Mouse (Mus musculus): ENCODE results near the gene Ncoa7. TPM values are rescaled to one million over a fixed set of nuclear protein-coding genes. Genes with fewer than 3 reads are reported as not detected.

Ncoa7 gene
- polyA plus RNA-seq, 1 experiment from 2014 or later, result 8.8 TPM

- ATAC-seq (no peak), DNase-seq (ENCODE audit: low spot score) (no peak)
- no peaks in the 10 kb centered on the region for H3K4me1 ChIP-seq (ENCODE audit: insufficient read depth, low read depth, low read length)
- TF ChIP-seq EP300 (IDR thresholded peaks at IDR 0.05) (no peak), CTCF (IDR thresholded peaks at IDR 0.05) (no peak)
- H3K9ac ChIP-seq (replicated peaks; ENCODE audit: low read depth), result no peak overlapping the region
- no peak overlapping the region for H3K4me3 ChIP-seq (ENCODE audit: low read depth, low read length)
- WGBS, result 55% methylated on average over 5 of the region's 5 CpGs
- no peak overlapping the region for H3K4me2 ChIP-seq (replicated peaks; ENCODE audit: low read depth, low read length)
- no peaks in the 10 kb centered on the region for H3K27me3 ChIP-seq (replicated peaks; ENCODE audit: insufficient read depth, low read length)
- 0 out of 2 replicates have a peak overlapping the region, but pooled peaks have one; percentile 32 for H3K27ac ChIP-seq (ENCODE audit: low read length)
- H3K9me3 ChIP-seq (ENCODE audit: low read length), result no peaks in the 10 kb centered on the region
- H3K36me3 ChIP-seq (ENCODE audit: insufficient read depth, low read length), result no peaks in the 10 kb centered on the region
Measured at GRCm38 (mm10) chr10:30624161-30625019, 178.7 kb downstream of the Ncoa7 start.

GRCm38 (mm10) chr10:30622928-30623327 lies 180.2 kb downstream of the Ncoa7 start:
- DNase-seq (ENCODE audit: low spot score), result peak; percentile 72
- Histone ChIP-seq H3K4me2 (replicated peaks; ENCODE audit: low read depth, low read length) (no peak overlapping the region), H3K27me3 (replicated peaks; ENCODE audit: insufficient read depth, low read length) (no peaks in the 10 kb centered on the region), H3K27ac (ENCODE audit: low read length) (no peak overlapping the region), H3K9ac (replicated peaks; ENCODE audit: low read depth) (no peak overlapping the region), H3K9me3 (ENCODE audit: low read length) (no peaks in the 10 kb centered on the region), H3K4me3 (ENCODE audit: low read depth, low read length) (no peak overlapping the region), H3K36me3 (ENCODE audit: insufficient read depth, low read length) (no peaks in the 10 kb centered on the region), H3K4me1 (ENCODE audit: insufficient read depth, low read depth, low read length) (no peaks in the 10 kb centered on the region)
- ATAC-seq, result no peak
- TF ChIP-seq EP300 (IDR thresholded peaks at IDR 0.05) (no peak), CTCF (IDR thresholded peaks at IDR 0.05) (peak; percentile 52)

- ATAC-seq (no peak), DNase-seq (ENCODE audit: low spot score) (no peak)
- Histone ChIP-seq H3K4me3 (ENCODE audit: low read depth, low read length) (peak overlapping the region; percentile 49), H3K4me2 (replicated peaks; ENCODE audit: low read depth, low read length) (peak overlapping the region; percentile 67), H3K27ac (ENCODE audit: low read length) (peak overlapping the region; percentile 90; the same call in 1 of the 2 replicates), H3K9me3 (ENCODE audit: low read length) (no peaks in the 10 kb centered on the region), H3K9ac (replicated peaks; ENCODE audit: low read depth) (peak overlapping the region; percentile 37; the same call in 1 of the 2 replicates), H3K36me3 (ENCODE audit: insufficient read depth, low read length) (no peaks in the 10 kb centered on the region), H3K4me1 (ENCODE audit: insufficient read depth, low read depth, low read length) (0 out of 2 replicates have a peak, but pooled peaks cover 3% of the 10 kb centered on the region), H3K27me3 (replicated peaks; ENCODE audit: insufficient read depth, low read length) (no peaks in the 10 kb centered on the region)
- WGBS, result 33% methylated on average over 3 of the region's 3 CpGs
- TF ChIP-seq EP300 (IDR thresholded peaks at IDR 0.05) (no peak), CTCF (IDR thresholded peaks at IDR 0.05) (no peak)
Measured at GRCm38 (mm10) chr10:30618918-30619210, 184.3 kb downstream of the Ncoa7 start.

GRCm38 (mm10) chr10:30618091-30618917 lies 184.8 kb downstream of the Ncoa7 start:
- ATAC-seq (peak; percentile 100), DNase-seq (ENCODE audit: low spot score) (peak; percentile 98)
- Histone ChIP-seq H3K4me1 (ENCODE audit: insufficient read depth, low read depth, low read length) (0 out of 2 replicates have a peak, but pooled peaks cover 3% of the 10 kb centered on the region), H3K4me2 (replicated peaks; ENCODE audit: low read depth, low read length) (peak overlapping the region; percentile 67), H3K27ac (ENCODE audit: low read length) (peak overlapping the region; percentile 90), H3K36me3 (ENCODE audit: insufficient read depth, low read length) (no peaks in the 10 kb centered on the region), H3K9me3 (ENCODE audit: low read length) (no peaks in the 10 kb centered on the region), H3K4me3 (ENCODE audit: low read depth, low read length) (peak overlapping the region; percentile 49), H3K9ac (replicated peaks; ENCODE audit: low read depth) (peak overlapping the region; percentile 37), H3K27me3 (replicated peaks; ENCODE audit: insufficient read depth, low read length) (no peaks in the 10 kb centered on the region)
- TF ChIP-seq CTCF (IDR thresholded peaks at IDR 0.05), result peak; percentile 58; the same call in 1 of the 2 replicates
- peak; percentile 51; the same call in 1 of the 2 replicates for TF ChIP-seq EP300 (IDR thresholded peaks at IDR 0.05)
- under 1% methylated on average over 49 of the region's 49 CpGs for WGBS

GRCm38 (mm10) chr10:30613039-30613438 lies 190.1 kb downstream of the Ncoa7 start:
- Histone ChIP-seq H3K4me1 (ENCODE audit: insufficient read depth, low read depth, low read length) (0 out of 2 replicates have a peak, but pooled peaks cover 3% of the 10 kb centered on the region), H3K4me3 (ENCODE audit: low read depth, low read length) (no peak overlapping the region), H3K27me3 (replicated peaks; ENCODE audit: insufficient read depth, low read length) (no peaks in the 10 kb centered on the region), H3K27ac (ENCODE audit: low read length) (no peak overlapping the region), H3K9me3 (ENCODE audit: low read length) (no peaks in the 10 kb centered on the region), H3K9ac (replicated peaks; ENCODE audit: low read depth) (no peak overlapping the region), H3K36me3 (ENCODE audit: insufficient read depth, low read length) (peaks cover 14% of the 10 kb centered on the region; the same call in 1 of the 2 replicates), H3K4me2 (replicated peaks; ENCODE audit: low read depth, low read length) (no peak overlapping the region)
- no peak for ATAC-seq
- WGBS, result 80% methylated on average over 4 of the region's 4 CpGs
- no peak for TF ChIP-seq CTCF (IDR thresholded peaks at IDR 0.05)
- no peak for TF ChIP-seq EP300 (IDR thresholded peaks at IDR 0.05)
- no peak for DNase-seq (ENCODE audit: low spot score)

- Histone ChIP-seq H3K27me3 (replicated peaks; ENCODE audit: insufficient read depth, low read length) (no peaks in the 10 kb centered on the region), H3K4me1 (ENCODE audit: insufficient read depth, low read depth, low read length) (no peaks in the 10 kb centered on the region), H3K9ac (replicated peaks; ENCODE audit: low read depth) (no peak overlapping the region), H3K9me3 (ENCODE audit: low read length) (no peaks in the 10 kb centered on the region), H3K4me2 (replicated peaks; ENCODE audit: low read depth, low read length) (no peak overlapping the region), H3K4me3 (ENCODE audit: low read depth, low read length) (no peak overlapping the region), H3K36me3 (ENCODE audit: insufficient read depth, low read length) (peaks cover 14% of the 10 kb centered on the region; the same call in 1 of the 2 replicates), H3K27ac (ENCODE audit: low read length) (no peak overlapping the region)
- no peak for ATAC-seq
- no peak for DNase-seq (ENCODE audit: low spot score)
- no peak for TF ChIP-seq CTCF (IDR thresholded peaks at IDR 0.05)
- no peak for TF ChIP-seq EP300 (IDR thresholded peaks at IDR 0.05)
Measured at GRCm38 (mm10) chr10:30609614-30610013, 193.5 kb downstream of the Ncoa7 start.
